Mouse (Mus musculus) liver, postnatal 0 days (tissue): Measurements from ENCODE around the gene Dlx4. TPM values are rescaled to one million over a fixed set of nuclear protein-coding genes. Genes with fewer than 3 reads are reported as not detected.

Experiments
- ATAC-seq: fragments of 200-750 bp; cut with Nextera tagmentation; 2 replicates; pipeline ENCODE4 v1.8.0; 2017; ENCODE audit warnings: mild to moderate bottlenecking, moderate library complexity
- DNase-seq: peaks from one replicate; pipeline ENCODE4 v3.0.0-alpha.2; 2016
- H3K27ac ChIP-seq: fragments of 300-500 bp; sonication (generic); 2 replicates; pipeline ENCODE4 v1.5.1; 2014; ENCODE audit warnings: antibody characterized with exemption, moderate library complexity, mild to moderate bottlenecking, low read depth
- H3K27me3 ChIP-seq: fragments of 300-500 bp; sonication (generic); 2 replicates; pipeline ENCODE4 v1.6.1; 2014; ENCODE audit warnings: low read length, control low read depth, mixed read lengths; ENCODE audit not compliant: insufficient read depth
- H3K36me3 ChIP-seq: fragments of 300-500 bp; sonication (generic); replicated peaks from 2 replicates; pipeline ENCODE4 v1.6.1; 2014; ENCODE audit warnings: mild to moderate bottlenecking, control low read depth, low read length, moderate library complexity, mixed read lengths; ENCODE audit not compliant: insufficient read depth
- H3K4me1 ChIP-seq: fragments of 300-500 bp; sonication (generic); 2 replicates; pipeline ENCODE4 v1.6.1; 2014; ENCODE audit warnings: antibody characterized with exemption, mild to moderate bottlenecking, control low read depth; ENCODE audit not compliant: insufficient read depth
- H3K4me2 ChIP-seq: fragments of 300-500 bp; sonication (generic); 2 replicates; pipeline ENCODE4 v1.6.1; 2014; ENCODE audit warnings: low read depth, mild to moderate bottlenecking, low read length, moderate library complexity, mixed read lengths
- H3K4me3 ChIP-seq: fragments of 300-500 bp; sonication (generic); 2 replicates; pipeline ENCODE4 v1.5.1; 2014; ENCODE audit warnings: low read depth, low read length
- H3K9ac ChIP-seq: fragments of 300-500 bp; sonication (generic); replicated peaks from 2 replicates; pipeline ENCODE4 v1.6.1; 2014; ENCODE audit warnings: mild to moderate bottlenecking, moderate library complexity
- H3K9me3 ChIP-seq: fragments of 300-500 bp; sonication (generic); 2 replicates; pipeline ENCODE4 v1.6.1; 2016; ENCODE audit warnings: mild to moderate bottlenecking, control low read depth, low read length, mixed read lengths
- CTCF ChIP-seq: sonication (generic); IDR thresholded peaks from 2 replicates; pipeline ENCODE4 v1.5.1; 2016; ENCODE audit warnings: antibody characterized with exemption, low read depth
- EP300 ChIP-seq: IDR thresholded peaks from 2 replicates; pipeline ENCODE4 v1.6.1; 2016; ENCODE audit warnings: antibody characterized with exemption, low read depth, mild to moderate bottlenecking
- WGBS: fragments of 180-500 bp; shearing (Covaris S2); extraction: QIAGEN DNeasy Blood & Tissue Kit; methylation state at CpG from one replicate; pipeline ENCODE4 v1.1.7; 2014; ENCODE audit not compliant: insufficient replicate concordance; 5-methylcytosine and 5-hydroxymethylcytosine counted together
- polyA plus RNA-seq: library from polyadenylated mRNA; unstranded; fragments of >200 nt; fragmentation: Nextera tagmentation; extraction: Ambion mirVana; gene quantifications from 2 replicates; pipeline ENCODE4 v1.2.1, GENCODE M21; 2015

Gene Dlx4
- polyA plus RNA-seq, 1 experiment from 2014 or later: 0.08 TPM

DNA sequence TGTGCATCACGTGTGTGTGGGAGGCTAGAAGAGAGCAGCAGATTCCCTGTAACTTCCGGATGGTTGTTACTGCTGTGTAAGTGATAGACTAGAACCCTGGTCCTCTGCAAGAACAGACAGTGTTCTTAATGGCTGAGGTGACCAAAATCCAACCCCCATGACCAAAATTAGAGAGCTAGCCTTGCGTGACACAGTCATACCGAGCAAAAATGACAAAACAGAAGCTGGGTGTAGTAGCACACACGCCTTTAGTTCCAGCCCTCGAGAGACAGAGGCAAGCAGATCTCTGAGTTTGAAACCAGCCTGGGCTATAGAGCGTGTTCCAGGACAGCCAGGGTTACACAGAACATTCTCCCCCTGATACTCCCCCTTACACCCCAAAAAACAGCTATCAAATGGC is 36.0 kb downstream of the Dlx4 start:
- TF ChIP-seq CTCF (no peak), EP300 (no peak)
- H3K9ac ChIP-seq: no peak overlapping the region
- no peaks in the 10 kb centered on the region for H3K9me3 ChIP-seq
- H3K36me3 ChIP-seq: no peaks in the 10 kb centered on the region
- H3K4me1 ChIP-seq: no peaks in the 10 kb centered on the region
- peaks cover 21% of the 10 kb centered on the region for H3K27me3 ChIP-seq
- no peak overlapping the region for H3K27ac ChIP-seq
- H3K4me3 ChIP-seq: no peak overlapping the region
- DNase-seq: no peak
- ATAC-seq: no peak
- 77% methylated on average over 7 of the region's 7 CpGs for WGBS
- no peak overlapping the region for H3K4me2 ChIP-seq

DNA sequence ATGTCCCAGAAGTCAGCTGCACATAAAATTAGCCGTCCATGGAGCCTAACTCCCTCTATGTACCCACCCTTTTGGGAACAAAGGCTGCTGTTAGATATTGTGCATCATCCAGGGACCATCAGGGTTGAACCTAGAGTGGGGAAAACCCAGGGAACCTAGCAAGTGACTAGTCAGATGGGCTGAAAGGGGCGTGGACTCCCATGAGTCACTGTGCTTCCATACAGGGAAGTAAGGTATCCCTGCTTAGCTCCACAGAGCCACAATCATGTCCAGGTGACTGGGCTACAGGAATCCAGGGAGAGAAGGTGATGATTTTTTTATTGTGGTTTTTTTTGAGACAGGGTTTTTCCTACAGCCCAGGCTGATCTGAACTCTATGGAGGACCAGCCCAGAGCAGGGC is 37.1 kb downstream of the Dlx4 start:
- 82% methylated on average over 2 of the region's 2 CpGs for WGBS
- Histone ChIP-seq H3K9me3 (no peaks in the 10 kb centered on the region), H3K9ac (no peak overlapping the region), H3K27ac (no peak overlapping the region), H3K27me3 (peaks cover 21% of the 10 kb centered on the region), H3K4me3 (no peak overlapping the region), H3K4me2 (no peak overlapping the region), H3K36me3 (no peaks in the 10 kb centered on the region), H3K4me1 (no peaks in the 10 kb centered on the region)
- ATAC-seq (no peak), DNase-seq (no peak)
- TF ChIP-seq EP300: no peak
- TF ChIP-seq CTCF: no peak

DNA sequence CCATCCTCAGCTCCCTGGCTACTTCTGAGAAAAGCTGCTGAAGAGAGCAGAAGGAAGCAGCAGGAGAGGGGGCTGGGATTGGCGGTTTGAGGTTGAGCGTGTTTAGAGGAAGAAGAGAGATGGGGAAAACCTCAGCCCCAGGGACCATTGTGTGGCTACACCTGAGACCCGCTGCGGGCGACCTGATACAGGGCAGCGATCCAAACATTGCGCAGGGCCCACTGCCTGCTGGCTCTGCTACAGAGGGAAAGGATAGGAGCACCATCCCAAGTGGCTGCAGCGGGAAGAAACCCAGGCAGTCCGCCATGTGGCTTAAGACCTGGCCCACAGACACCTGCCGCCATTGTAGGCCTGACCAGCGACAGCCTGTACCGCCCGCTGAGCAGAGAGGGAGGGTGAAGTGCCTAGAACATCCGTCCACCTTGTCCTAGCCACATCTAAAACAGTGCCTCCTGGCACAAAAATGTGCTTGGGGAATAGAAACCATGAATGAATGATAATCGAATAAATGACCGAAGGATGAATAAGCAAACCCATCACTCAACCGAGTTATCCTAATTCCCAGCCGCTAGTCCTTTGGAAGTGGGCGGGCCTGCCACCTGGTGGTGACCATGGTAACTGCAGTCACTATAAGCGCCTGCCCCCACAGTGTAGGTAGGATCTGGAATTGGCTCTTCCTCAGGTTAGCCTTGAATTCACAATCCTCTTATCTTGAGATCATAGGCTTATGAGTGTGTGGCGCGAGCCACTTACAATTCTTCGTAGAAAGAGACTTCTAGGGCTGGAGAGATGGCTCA is 39.4 kb downstream of the Dlx4 start:
- Histone ChIP-seq H3K9ac (no peak overlapping the region), H3K36me3 (no peaks in the 10 kb centered on the region), H3K4me1 (no peaks in the 10 kb centered on the region), H3K27me3 (peaks cover 21% of the 10 kb centered on the region), H3K27ac (no peak overlapping the region), H3K9me3 (no peaks in the 10 kb centered on the region), H3K4me3 (no peak overlapping the region), H3K4me2 (no peak overlapping the region)
- TF ChIP-seq EP300 (no peak), CTCF (peak; percentile 97)
- peak; percentile 62 for ATAC-seq
- peak; percentile 78 for DNase-seq
- WGBS: 19% methylated on average over 23 of the region's 23 CpGs

DNA sequence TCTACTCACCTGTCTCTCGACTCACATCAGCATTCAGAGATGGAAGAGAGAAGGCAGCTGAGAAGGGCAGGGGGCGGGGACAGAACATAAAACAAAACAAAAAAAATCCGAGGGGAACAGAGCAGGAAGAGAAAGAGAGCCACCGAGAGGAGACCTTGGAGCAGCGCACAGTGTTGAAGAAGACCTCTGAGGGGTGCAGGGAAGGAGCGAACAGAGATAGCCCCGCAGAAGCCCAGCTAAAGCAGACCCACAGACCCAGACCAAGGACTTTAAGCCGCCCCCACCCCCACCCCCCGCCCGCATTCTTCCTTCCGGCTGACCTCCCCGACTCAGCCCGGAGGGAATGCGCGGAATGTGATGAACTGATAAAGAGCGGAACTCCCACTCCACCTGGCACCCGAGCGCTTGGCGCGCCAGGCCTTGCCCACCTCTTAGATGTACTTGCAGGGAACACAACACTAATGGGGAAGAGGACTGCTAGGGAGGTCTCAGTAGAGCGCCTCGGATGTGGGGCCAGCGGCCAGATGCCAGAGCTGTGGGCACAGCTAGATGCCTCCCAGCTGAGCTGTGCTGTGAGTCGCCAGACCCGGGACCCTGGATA is 40.7 kb downstream of the Dlx4 start:
- Histone ChIP-seq H3K4me1 (no peaks in the 10 kb centered on the region), H3K4me3 (no peak overlapping the region), H3K27ac (no peak overlapping the region), H3K9me3 (no peaks in the 10 kb centered on the region), H3K36me3 (no peaks in the 10 kb centered on the region), H3K4me2 (peak overlapping the region; percentile 29), H3K27me3 (peaks cover 21% of the 10 kb centered on the region), H3K9ac (no peak overlapping the region)
- ATAC-seq (no peak), DNase-seq (no peak)
- 4% methylated on average over 25 of the region's 25 CpGs for WGBS
- TF ChIP-seq CTCF (no peak), EP300 (no peak)

DNA sequence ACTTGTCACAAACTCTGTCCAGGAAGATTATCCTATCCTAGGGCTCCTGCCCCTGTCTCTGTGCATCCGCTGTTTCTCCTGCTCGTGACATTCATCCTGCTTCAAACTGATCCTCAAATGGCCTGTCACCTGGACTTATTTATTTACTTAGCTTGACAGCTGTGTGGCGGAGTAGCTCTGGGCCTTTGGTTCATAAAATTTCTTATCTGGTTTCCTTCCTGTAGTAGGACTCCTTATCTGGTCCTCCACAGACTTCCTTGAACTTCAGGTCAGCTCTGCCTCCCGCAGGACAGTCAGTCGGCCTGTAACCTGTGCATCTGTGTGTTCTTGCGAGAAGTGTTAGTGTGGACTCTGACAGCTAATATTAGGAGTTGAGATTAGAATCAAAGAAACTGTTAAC is 41.8 kb downstream of the Dlx4 start:
- no peaks in the 10 kb centered on the region for H3K9me3 ChIP-seq
- H3K36me3 ChIP-seq: no peaks in the 10 kb centered on the region
- WGBS: 18% methylated on average over 6 of the region's 6 CpGs
- H3K27ac ChIP-seq: no peak overlapping the region
- H3K27me3 ChIP-seq: peaks cover 23% of the 10 kb centered on the region
- ATAC-seq (no peak), DNase-seq (no peak)
- H3K9ac ChIP-seq: no peak overlapping the region
- TF ChIP-seq CTCF: no peak
- H3K4me2 ChIP-seq: no peak overlapping the region
- no peak overlapping the region for H3K4me3 ChIP-seq
- no peaks in the 10 kb centered on the region for H3K4me1 ChIP-seq

DNA sequence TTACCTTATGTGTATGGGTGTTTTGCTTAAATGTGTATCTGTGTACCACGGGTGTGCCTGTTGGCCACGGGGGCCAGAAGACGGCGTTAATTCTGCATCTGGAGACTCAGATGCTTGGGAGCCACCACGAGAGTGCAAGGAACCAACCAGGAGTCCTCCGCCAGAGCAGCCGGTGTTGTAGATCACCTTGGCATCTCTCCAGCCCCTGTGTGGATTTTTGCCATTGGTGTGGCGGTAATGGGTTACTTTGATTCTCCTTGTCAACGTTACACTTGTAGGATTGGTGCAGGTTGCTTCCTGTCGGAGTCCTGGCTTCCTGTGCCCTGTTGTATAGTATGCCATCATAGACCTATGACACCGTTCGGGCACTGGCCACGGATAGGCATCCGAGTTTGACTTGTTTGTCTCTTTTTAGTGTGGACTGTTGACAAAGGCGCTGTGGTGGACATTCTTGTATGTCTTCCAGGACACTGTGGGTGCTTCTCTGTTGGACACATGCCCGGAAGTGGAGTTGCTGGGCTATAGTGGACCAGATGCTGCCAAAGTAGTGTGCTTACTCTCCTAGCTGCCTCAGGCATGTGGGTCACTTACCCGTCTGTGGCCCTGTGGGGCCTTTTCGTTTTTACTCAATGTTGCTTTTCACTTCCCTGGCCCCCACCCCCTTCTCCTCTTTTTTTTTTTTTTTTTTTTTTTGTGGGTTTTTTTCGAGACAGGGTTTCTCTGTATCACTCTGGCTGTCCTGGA is 43.7 kb downstream of the Dlx4 start:
- WGBS: 83% methylated on average over 19 of the region's 19 CpGs
- Histone ChIP-seq H3K27ac (no peak overlapping the region), H3K4me1 (0 out of 2 replicates have a peak, but pooled peaks cover 1% of the 10 kb centered on the region), H3K36me3 (no peaks in the 10 kb centered on the region), H3K9ac (no peak overlapping the region), H3K27me3 (peaks cover 20% of the 10 kb centered on the region), H3K4me3 (no peak overlapping the region), H3K4me2 (no peak overlapping the region), H3K9me3 (no peaks in the 10 kb centered on the region)
- TF ChIP-seq EP300: no peak
- no peak for TF ChIP-seq CTCF
- ATAC-seq: no peak
- DNase-seq: no peak
